Mouse (Mus musculus): Measurements from ENCODE around the gene Lrmda. TPM values are rescaled to one million over a fixed set of nuclear protein-coding genes. Genes with fewer than 3 reads are reported as not detected.

The Lrmda gene
- polyA plus RNA-seq, 1 experiment from 2014 or later, result 0.20 TPM

DNA sequence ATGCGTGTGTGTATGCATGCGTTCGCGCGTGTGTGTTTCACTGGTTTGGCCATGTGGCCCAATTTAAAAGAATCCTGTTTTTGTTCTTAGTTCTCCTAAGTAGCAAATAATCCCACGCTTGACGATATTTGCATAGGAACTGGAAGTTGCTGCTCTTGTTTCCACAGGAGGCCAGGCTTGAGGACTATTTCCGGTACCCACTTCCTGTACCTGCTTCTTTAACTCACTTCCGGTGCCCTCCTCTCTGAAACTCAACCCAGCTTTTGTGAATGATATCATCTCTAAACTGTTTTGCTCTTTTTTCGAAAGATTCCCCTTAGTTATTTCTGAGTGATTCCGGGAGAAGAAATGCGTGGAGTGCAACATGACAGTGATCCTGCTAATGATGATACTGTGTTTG lies 236.8 kb downstream of the Lrmda start:
- Histone ChIP-seq H3K9me3 (ENCODE audit: control insufficient read depth, low read length) (no peaks in the 10 kb centered on the region), H3K4me2 (ENCODE audit: low read depth, severe bottlenecking) (no peak overlapping the region), H3K36me3 (ENCODE audit: control insufficient read depth, insufficient read depth, low read length) (no peaks in the 10 kb centered on the region), H3K4me3 (ENCODE audit: low read depth, low read length) (no peak overlapping the region), H3K27me3 (ENCODE audit: control insufficient read depth, insufficient read depth, low read length) (0 out of 2 replicates have a peak, but pooled peaks cover 2% of the 10 kb centered on the region), H3K27ac (replicated peaks; ENCODE audit: low read depth, low read length) (no peak overlapping the region), H3K4me1 (ENCODE audit: control insufficient read depth, insufficient read depth, low read length) (0 out of 2 replicates have a peak, but pooled peaks cover 5% of the 10 kb centered on the region), H3K9ac (ENCODE audit: low read length) (no peak overlapping the region)
- ATAC-seq (ENCODE audit: insufficient number of reproducible peaks, low FRiP score, low TSS enrichment, low read depth), result no peak
- no peak for DNase-seq (ENCODE audit: low spot score)
- WGBS, result 91% methylated on average over 12 of the region's 12 CpGs

DNA sequence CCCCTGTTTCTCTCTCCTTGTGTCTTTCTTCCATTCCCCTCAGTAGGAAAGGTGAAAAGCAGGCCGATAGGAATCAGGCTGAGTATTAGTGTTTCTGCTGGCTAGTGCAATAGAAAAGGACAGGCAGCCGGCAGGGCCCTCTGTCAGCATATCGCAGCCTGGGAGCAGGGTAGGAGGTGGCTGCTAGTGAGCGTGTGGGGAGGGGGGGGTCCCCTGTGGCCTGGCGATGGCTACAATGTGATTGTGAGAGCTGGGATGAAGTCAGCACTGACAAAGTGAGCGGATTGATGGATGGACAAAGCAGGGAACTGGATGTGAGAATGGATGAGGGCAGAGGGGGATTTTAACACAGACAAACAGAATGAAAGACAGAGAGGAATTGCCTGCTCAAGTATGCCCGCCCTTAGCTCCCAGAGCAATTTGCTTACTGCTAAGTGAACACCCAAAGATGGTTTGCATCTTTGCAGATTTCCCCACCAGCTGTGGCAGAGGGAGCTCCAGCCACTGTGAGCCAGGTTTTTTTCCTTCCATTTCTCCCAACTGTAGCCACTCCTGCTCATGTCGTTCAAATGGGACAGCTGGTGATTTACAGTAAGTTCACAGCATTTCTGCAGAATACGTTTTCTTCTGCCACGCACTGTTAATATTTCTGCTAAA lies 240.0 kb downstream of the Lrmda start:
- no peak overlapping the region for H3K9ac ChIP-seq (ENCODE audit: low read length)
- no peaks in the 10 kb centered on the region for H3K9me3 ChIP-seq (ENCODE audit: control insufficient read depth, low read length)
- H3K27me3 ChIP-seq (ENCODE audit: control insufficient read depth, insufficient read depth, low read length), result 0 out of 2 replicates have a peak, but pooled peaks cover 2% of the 10 kb centered on the region
- no peaks in the 10 kb centered on the region for H3K36me3 ChIP-seq (ENCODE audit: control insufficient read depth, insufficient read depth, low read length)
- WGBS, result 28% methylated on average over 10 of the region's 10 CpGs
- DNase-seq (ENCODE audit: low spot score) (no peak), ATAC-seq (ENCODE audit: insufficient number of reproducible peaks, low FRiP score, low TSS enrichment, low read depth) (no peak)
- H3K4me3 ChIP-seq (ENCODE audit: low read depth, low read length), result no peak overlapping the region
- H3K27ac ChIP-seq (replicated peaks; ENCODE audit: low read depth, low read length), result no peak overlapping the region
- H3K4me1 ChIP-seq (ENCODE audit: control insufficient read depth, insufficient read depth, low read length), result 0 out of 2 replicates have a peak, but pooled peaks cover 5% of the 10 kb centered on the region
- no peak overlapping the region for H3K4me2 ChIP-seq (ENCODE audit: low read depth, severe bottlenecking)

DNA sequence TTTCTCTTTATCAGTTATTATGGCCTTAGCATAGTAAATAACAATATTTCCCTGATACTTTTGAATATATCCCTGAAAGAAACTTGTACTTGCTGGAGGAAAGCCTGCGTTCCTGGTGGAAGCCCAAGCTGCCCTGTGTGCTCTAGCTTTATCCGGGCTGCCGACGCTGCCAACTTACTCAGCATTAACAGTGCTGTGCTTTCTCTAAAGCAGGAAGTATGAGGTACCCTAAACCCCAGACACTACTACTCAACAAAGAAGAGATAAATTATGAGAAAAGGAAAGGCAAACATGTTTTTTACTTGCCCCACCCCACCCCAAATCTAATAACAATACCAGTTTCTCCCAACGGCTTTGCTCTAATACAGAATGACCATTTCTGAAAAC lies 240.5 kb downstream of the Lrmda start:
- ATAC-seq (ENCODE audit: insufficient number of reproducible peaks, low FRiP score, low TSS enrichment, low read depth) (no peak), DNase-seq (ENCODE audit: low spot score) (no peak)
- Histone ChIP-seq H3K9ac (ENCODE audit: low read length) (no peak overlapping the region), H3K4me2 (ENCODE audit: low read depth, severe bottlenecking) (no peak overlapping the region), H3K27me3 (ENCODE audit: control insufficient read depth, insufficient read depth, low read length) (0 out of 2 replicates have a peak, but pooled peaks cover 2% of the 10 kb centered on the region), H3K4me3 (ENCODE audit: low read depth, low read length) (no peak overlapping the region), H3K27ac (replicated peaks; ENCODE audit: low read depth, low read length) (no peak overlapping the region), H3K4me1 (ENCODE audit: control insufficient read depth, insufficient read depth, low read length) (0 out of 2 replicates have a peak, but pooled peaks cover 5% of the 10 kb centered on the region), H3K36me3 (ENCODE audit: control insufficient read depth, insufficient read depth, low read length) (no peaks in the 10 kb centered on the region), H3K9me3 (ENCODE audit: control insufficient read depth, low read length) (no peaks in the 10 kb centered on the region)
- WGBS, result 75% methylated on average over 5 of the region's 5 CpGs

DNA sequence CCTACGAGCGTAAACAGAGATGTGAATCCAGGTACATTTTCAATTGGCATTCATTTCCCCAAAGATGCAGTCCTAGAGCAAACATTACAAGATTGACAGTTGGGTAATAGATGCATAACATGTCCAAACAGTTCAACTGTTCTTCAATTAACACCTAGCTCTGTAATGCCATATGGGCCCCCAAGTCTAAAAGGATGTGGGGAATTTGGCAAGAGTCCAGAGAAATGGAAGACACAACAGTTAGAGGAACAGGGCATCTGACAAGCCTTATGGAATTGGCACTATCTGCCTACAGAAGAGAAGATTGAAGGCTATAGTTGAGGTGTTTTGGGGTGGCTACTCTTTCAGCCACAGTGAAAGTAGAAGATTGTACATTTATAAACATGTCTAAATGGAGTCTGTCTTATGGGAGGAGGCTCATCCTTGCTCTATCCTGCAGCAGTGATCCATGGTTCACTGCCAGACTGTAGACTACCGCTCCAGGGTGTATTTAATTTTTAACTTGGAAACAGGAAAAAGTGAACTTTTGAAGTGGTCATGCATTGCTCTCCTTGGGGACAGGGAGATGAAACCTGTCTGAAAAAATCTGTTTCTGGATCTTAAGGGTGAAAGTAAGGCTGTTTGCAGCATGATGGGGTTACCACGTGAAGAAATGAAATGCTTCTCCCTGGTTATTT lies 245.9 kb downstream of the Lrmda start:
- Histone ChIP-seq H3K4me1 (ENCODE audit: control insufficient read depth, insufficient read depth, low read length) (no peaks in the 10 kb centered on the region), H3K36me3 (ENCODE audit: control insufficient read depth, insufficient read depth, low read length) (no peaks in the 10 kb centered on the region), H3K4me2 (ENCODE audit: low read depth, severe bottlenecking) (no peak overlapping the region), H3K27ac (replicated peaks; ENCODE audit: low read depth, low read length) (no peak overlapping the region), H3K9me3 (ENCODE audit: control insufficient read depth, low read length) (no peaks in the 10 kb centered on the region), H3K27me3 (ENCODE audit: control insufficient read depth, insufficient read depth, low read length) (no peaks in the 10 kb centered on the region), H3K9ac (ENCODE audit: low read length) (no peak overlapping the region), H3K4me3 (ENCODE audit: low read depth, low read length) (no peak overlapping the region)
- 94% methylated on average over 4 of the region's 4 CpGs for WGBS
- DNase-seq (ENCODE audit: low spot score) (no peak), ATAC-seq (ENCODE audit: insufficient number of reproducible peaks, low FRiP score, low TSS enrichment, low read depth) (no peak)

DNA sequence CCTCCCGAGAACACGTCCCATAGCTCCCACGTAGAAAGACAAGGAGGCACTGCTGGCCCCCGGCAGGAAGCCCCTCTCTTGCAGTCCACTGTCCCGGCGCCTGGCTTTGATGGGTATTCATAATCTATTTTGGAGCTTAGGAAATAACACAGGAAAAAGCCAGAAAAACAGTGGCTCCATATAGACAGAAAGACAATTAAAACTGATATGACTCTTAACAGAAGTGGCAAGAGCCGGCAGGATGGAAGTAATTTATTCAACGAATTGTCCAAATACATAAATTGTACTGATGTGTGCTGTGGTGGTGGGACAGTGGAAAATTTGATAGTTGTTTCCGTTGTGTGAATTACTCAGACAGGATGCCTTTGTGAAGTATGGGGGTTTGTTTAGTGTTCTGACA lies 250.3 kb downstream of the Lrmda start:
- no peak for ATAC-seq (ENCODE audit: insufficient number of reproducible peaks, low FRiP score, low TSS enrichment, low read depth)

DNA sequence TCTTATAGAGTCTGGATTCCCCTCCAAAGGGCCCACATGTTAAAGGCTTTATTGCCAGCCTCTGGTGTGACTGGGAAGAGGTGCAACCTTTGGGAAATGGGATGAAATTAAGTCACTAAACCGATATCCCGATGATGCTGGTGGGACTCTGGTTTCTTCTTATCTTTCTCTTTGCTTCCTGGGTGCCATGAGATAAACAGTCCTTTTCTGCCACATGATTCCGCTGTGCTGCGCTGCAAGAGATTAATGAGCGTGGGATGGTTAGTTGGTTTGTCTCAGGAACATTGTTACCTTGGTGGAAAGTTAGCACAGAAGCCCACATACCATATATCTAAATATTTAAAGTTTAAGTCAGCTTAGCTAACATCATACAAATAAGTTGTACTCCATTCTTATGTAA lies 258.5 kb downstream of the Lrmda start:
- Histone ChIP-seq H3K9ac (ENCODE audit: low read length) (no peak overlapping the region), H3K27ac (replicated peaks; ENCODE audit: low read depth, low read length) (no peak overlapping the region), H3K9me3 (ENCODE audit: control insufficient read depth, low read length) (no peaks in the 10 kb centered on the region), H3K27me3 (ENCODE audit: control insufficient read depth, insufficient read depth, low read length) (0 out of 2 replicates have a peak, but pooled peaks cover under 1% of the 10 kb centered on the region), H3K4me3 (ENCODE audit: low read depth, low read length) (no peak overlapping the region), H3K36me3 (ENCODE audit: control insufficient read depth, insufficient read depth, low read length) (no peaks in the 10 kb centered on the region), H3K4me2 (ENCODE audit: low read depth, severe bottlenecking) (no peak overlapping the region), H3K4me1 (ENCODE audit: control insufficient read depth, insufficient read depth, low read length) (no peaks in the 10 kb centered on the region)
- DNase-seq (ENCODE audit: low spot score) (no peak), ATAC-seq (ENCODE audit: insufficient number of reproducible peaks, low FRiP score, low TSS enrichment, low read depth) (no peak)
- WGBS, result 89% methylated on average over 5 of the region's 5 CpGs

More for the DNA sequence above, 250.3 kb downstream of the Lrmda start:
- H3K4me1 ChIP-seq (ENCODE audit: control insufficient read depth, insufficient read depth, low read length), result peaks cover 6% of the 10 kb centered on the region; the same call in 1 of the 2 replicates
- 0 out of 2 replicates have a peak, but pooled peaks cover 2% of the 10 kb centered on the region for H3K27me3 ChIP-seq (ENCODE audit: control insufficient read depth, insufficient read depth, low read length)
- no peak for DNase-seq (ENCODE audit: low spot score)
- H3K27ac ChIP-seq (replicated peaks; ENCODE audit: low read depth, low read length), result no peak overlapping the region
- 89% methylated on average over 9 of the region's 9 CpGs for WGBS
- H3K9me3 ChIP-seq (ENCODE audit: control insufficient read depth, low read length), result no peaks in the 10 kb centered on the region
- no peak overlapping the region for H3K9ac ChIP-seq (ENCODE audit: low read length)
- H3K4me2 ChIP-seq (ENCODE audit: low read depth, severe bottlenecking), result no peak overlapping the region
- no peak overlapping the region for H3K4me3 ChIP-seq (ENCODE audit: low read depth, low read length)
- H3K36me3 ChIP-seq (ENCODE audit: control insufficient read depth, insufficient read depth, low read length), result no peaks in the 10 kb centered on the region

DNA sequence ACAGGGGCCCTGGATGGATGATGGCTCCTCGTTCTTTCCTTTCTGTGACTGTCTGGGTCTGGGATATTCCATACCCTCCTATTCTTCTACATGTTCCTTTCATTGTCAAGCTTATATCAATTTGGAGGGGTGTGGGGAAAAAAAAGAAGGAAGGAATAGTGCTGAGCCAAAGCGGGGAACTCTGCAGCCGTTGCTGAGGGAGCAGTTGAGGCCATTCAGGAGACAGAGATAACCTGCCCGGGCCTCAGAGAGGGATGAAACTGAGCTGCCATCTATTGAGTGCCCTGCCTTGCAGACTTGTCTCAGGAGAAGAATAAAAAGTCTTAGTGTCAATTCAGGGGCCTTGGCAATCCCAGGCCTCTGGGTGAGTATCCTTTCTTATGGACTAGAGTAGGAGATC lies 260.1 kb downstream of the Lrmda start:
- Histone ChIP-seq H3K27ac (replicated peaks; ENCODE audit: low read depth, low read length) (no peak overlapping the region), H3K4me2 (ENCODE audit: low read depth, severe bottlenecking) (no peak overlapping the region), H3K27me3 (ENCODE audit: control insufficient read depth, insufficient read depth, low read length) (no peaks in the 10 kb centered on the region), H3K4me1 (ENCODE audit: control insufficient read depth, insufficient read depth, low read length) (no peaks in the 10 kb centered on the region), H3K9ac (ENCODE audit: low read length) (no peak overlapping the region), H3K9me3 (ENCODE audit: control insufficient read depth, low read length) (no peaks in the 10 kb centered on the region), H3K36me3 (ENCODE audit: control insufficient read depth, insufficient read depth, low read length) (no peaks in the 10 kb centered on the region), H3K4me3 (ENCODE audit: low read depth, low read length) (no peak overlapping the region)
- ATAC-seq (ENCODE audit: insufficient number of reproducible peaks, low FRiP score, low TSS enrichment, low read depth), result no peak
- 83% methylated on average over 4 of the region's 4 CpGs for WGBS
- DNase-seq (ENCODE audit: low spot score), result no peak

DNA sequence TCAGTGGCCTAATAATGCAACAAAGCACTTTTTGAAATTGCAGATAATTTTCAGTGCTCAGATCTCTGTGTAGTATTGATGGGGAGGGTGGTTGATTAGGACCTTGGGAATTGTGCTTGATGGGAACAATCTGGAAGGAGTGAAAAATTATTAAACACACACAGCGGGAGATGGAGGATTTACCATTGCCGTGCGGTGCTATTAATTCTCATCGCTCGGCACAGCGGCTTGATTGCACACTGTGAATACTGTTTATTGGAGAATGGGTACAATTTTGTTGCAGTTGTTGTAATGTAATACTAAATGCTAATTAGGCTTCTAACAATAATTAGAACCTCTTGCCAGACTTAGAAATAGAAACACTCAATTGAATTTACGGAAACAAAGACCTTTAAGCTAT lies 262.1 kb downstream of the Lrmda start:
- no peaks in the 10 kb centered on the region for H3K4me1 ChIP-seq (ENCODE audit: control insufficient read depth, insufficient read depth, low read length)
- no peak overlapping the region for H3K27ac ChIP-seq (replicated peaks; ENCODE audit: low read depth, low read length)
- H3K36me3 ChIP-seq (ENCODE audit: control insufficient read depth, insufficient read depth, low read length), result no peaks in the 10 kb centered on the region
- H3K4me3 ChIP-seq (ENCODE audit: low read depth, low read length), result no peak overlapping the region
- no peaks in the 10 kb centered on the region for H3K9me3 ChIP-seq (ENCODE audit: control insufficient read depth, low read length)
- no peak overlapping the region for H3K9ac ChIP-seq (ENCODE audit: low read length)
- 42% methylated on average over 7 of the region's 7 CpGs for WGBS
- no peak overlapping the region for H3K4me2 ChIP-seq (ENCODE audit: low read depth, severe bottlenecking)
- H3K27me3 ChIP-seq (ENCODE audit: control insufficient read depth, insufficient read depth, low read length), result no peaks in the 10 kb centered on the region
- DNase-seq (ENCODE audit: low spot score) (no peak), ATAC-seq (ENCODE audit: insufficient number of reproducible peaks, low FRiP score, low TSS enrichment, low read depth) (no peak)
